Comparison of ENCODE assay signal across 25 mouse cellular contexts in the genomic region with DNA sequence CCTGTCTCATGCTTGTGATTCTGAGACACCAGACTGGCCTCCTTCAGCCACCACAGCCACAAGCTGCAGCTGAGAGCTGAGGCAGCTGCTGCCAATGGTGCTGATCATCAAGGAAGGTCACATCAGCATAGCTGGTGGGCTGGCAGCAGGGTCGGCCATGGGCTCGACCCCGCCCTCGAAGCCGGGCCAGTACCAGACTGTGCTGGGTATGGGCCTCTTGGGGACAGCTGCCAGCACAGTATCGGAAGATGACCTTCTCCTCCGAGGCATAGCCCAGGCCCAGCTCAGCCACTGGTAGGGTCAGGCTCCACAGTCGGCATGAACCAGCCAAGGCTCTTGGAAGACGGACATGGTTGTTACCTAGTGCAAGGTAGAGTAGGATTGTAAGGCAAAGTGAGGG. TPM values are rescaled to one million over a fixed set of nuclear protein-coding genes. Genes with fewer than 3 reads are reported as not detected.
DNase-seq lines count a peak whose midpoint lies in the region; ATAC-seq and TF ChIP-seq lines count a peak whose summit lies in the region.
"Had no signal": no experiment of that assay in that cellular context is flagged by ENCODE, and none has a peak within 500 bp of the region (broad histone marks: within the 10 kb centered on the region; RNA-seq: fewer than 3 reads in every experiment).

No protein-coding gene starts in this region.

- peak; percentile 15 for DNase-seq in cerebellum, adult 8-10 months
- no peak for DNase-seq in cerebellum, adult 18-20 months
- no peak for DNase-seq in midbrain, embryonic 11.5 days (ENCODE audit: low spot score, missing footprints)
- no peak for DNase-seq in G1E (ENCODE audit: low spot score)
- DNase-seq in adrenal gland, postnatal 25 days: peak; percentile 42
- no peak for DNase-seq in embryo, embryonic 10 days (ENCODE audit: low spot score)
- DNase-seq: cerebellum, adult 11-12 months; cerebellum, postnatal 25 days; forebrain, postnatal 0 days; gastrocnemius, postnatal 14 days; heart, postnatal 4 days had no signal

- H3K27ac ChIP-seq in midbrain, embryonic 12.5 days (replicated peaks): no peak overlapping the region
- no peak overlapping the region for H3K27ac ChIP-seq in midbrain, embryonic 11.5 days (ENCODE audit: low read depth, low read length)
- H3K27ac ChIP-seq in kidney, embryonic 15.5 days: no peak overlapping the region
- H3K27ac ChIP-seq: embryonic facial prominence, embryonic 10.5 days; forebrain, embryonic 13.5 days; hindbrain, embryonic 12.5 days had no signal

- 0 out of 2 replicates have a peak overlapping the region, but pooled peaks have one; percentile 6 for H3K9ac ChIP-seq in midbrain, embryonic 12.5 days (replicated peaks)
- no peak overlapping the region for H3K9ac ChIP-seq in midbrain, embryonic 11.5 days (ENCODE audit: low read length)
- no peak overlapping the region for H3K9ac ChIP-seq in kidney, embryonic 15.5 days
- H3K9ac ChIP-seq: forebrain, embryonic 13.5 days; forebrain, postnatal 0 days; heart, embryonic 13.5 days; hindbrain, embryonic 12.5 days had no signal

- no peak for ATAC-seq in midbrain, embryonic 12.5 days (ENCODE audit: low FRiP score, low read depth)
- no peak for ATAC-seq in midbrain, embryonic 11.5 days (ENCODE audit: low FRiP score)
- no peak for ATAC-seq in G1E (ENCODE audit: extremely low read depth, insufficient number of reproducible peaks, low FRiP score, poor library complexity, severe bottlenecking)
- no peak for ATAC-seq in kidney, embryonic 15.5 days (replicated peaks; ENCODE audit: low FRiP score)
- ATAC-seq: forebrain, embryonic 13.5 days; forebrain, postnatal 0 days; hindbrain, embryonic 16.5 days; inflammation-experienced regulatory T-cells, adult 6 months; intestine, postnatal 0 days had no signal

- WGBS in midbrain, embryonic 12.5 days: 93% methylated on average over 9 of the region's 9 CpGs
- WGBS in midbrain, embryonic 11.5 days: 91% methylated on average over 9 of the region's 9 CpGs
- WGBS in kidney, embryonic 15.5 days: 95% methylated on average over 9 of the region's 9 CpGs

- no peak overlapping the region for H3K4me2 ChIP-seq in midbrain, embryonic 12.5 days (replicated peaks)
- H3K4me2 ChIP-seq in midbrain, embryonic 11.5 days: no peak overlapping the region
- H3K4me2 ChIP-seq in kidney, embryonic 15.5 days: no peak overlapping the region
- H3K4me2 ChIP-seq: forebrain, embryonic 13.5 days; heart, embryonic 13.5 days; hindbrain, embryonic 12.5 days had no signal

- H3K36me3 ChIP-seq in midbrain, embryonic 12.5 days: peaks cover 65% of the 10 kb centered on the region
- peaks cover 15% of the 10 kb centered on the region for H3K36me3 ChIP-seq in midbrain, embryonic 11.5 days (ENCODE audit: control insufficient read depth, insufficient read depth, low read length)
- peaks cover 87% of the 10 kb centered on the region for H3K36me3 ChIP-seq in G1E (replicated peaks)
- H3K36me3 ChIP-seq in kidney, embryonic 15.5 days: peaks cover 69% of the 10 kb centered on the region

- no peaks in the 10 kb centered on the region for H3K9me3 ChIP-seq in midbrain, embryonic 12.5 days
- no peaks in the 10 kb centered on the region for H3K9me3 ChIP-seq in midbrain, embryonic 11.5 days (ENCODE audit: control insufficient read depth, low read length)
- peaks cover 3% of the 10 kb centered on the region; the same call in 1 of the 2 replicates for H3K9me3 ChIP-seq in G1E (replicated peaks)
- no peaks in the 10 kb centered on the region for H3K9me3 ChIP-seq in kidney, embryonic 15.5 days (replicated peaks)
- H3K9me3 ChIP-seq: embryonic facial prominence, embryonic 10.5 days; forebrain, embryonic 13.5 days; heart, embryonic 13.5 days; hindbrain, embryonic 12.5 days had no signal

- peaks cover 9% of the 10 kb centered on the region for H3K4me1 ChIP-seq in midbrain, embryonic 12.5 days
- peaks cover 4% of the 10 kb centered on the region for H3K4me1 ChIP-seq in midbrain, embryonic 11.5 days (ENCODE audit: control insufficient read depth, insufficient read depth, low read length)
- H3K4me1 ChIP-seq in G1E (ENCODE audit: insufficient read depth, low read depth, low read length): peaks cover 58% of the 10 kb centered on the region
- peaks cover 10% of the 10 kb centered on the region for H3K4me1 ChIP-seq in kidney, embryonic 15.5 days

- H3K4me3 ChIP-seq in midbrain, embryonic 12.5 days: no peak overlapping the region
- no peak overlapping the region for H3K4me3 ChIP-seq in midbrain, embryonic 11.5 days (ENCODE audit: low read depth, low read length)
- H3K4me3 ChIP-seq in G1E (ENCODE audit: low read depth, low read length): 0 out of 2 replicates have a peak overlapping the region, but pooled peaks have one; percentile 8
- no peak overlapping the region for H3K4me3 ChIP-seq in kidney, embryonic 15.5 days (replicated peaks)
- H3K4me3 ChIP-seq: embryonic facial prominence, embryonic 10.5 days; forebrain, embryonic 13.5 days; heart, embryonic 13.5 days; hindbrain, embryonic 12.5 days had no signal

- no peaks in the 10 kb centered on the region for H3K27me3 ChIP-seq in midbrain, embryonic 12.5 days
- H3K27me3 ChIP-seq in midbrain, embryonic 11.5 days (ENCODE audit: control insufficient read depth, insufficient read depth, low read length): no peaks in the 10 kb centered on the region
- no peaks in the 10 kb centered on the region for H3K27me3 ChIP-seq in G1E (ENCODE audit: insufficient read depth, low read length)
- no peaks in the 10 kb centered on the region for H3K27me3 ChIP-seq in kidney, embryonic 15.5 days
- H3K27me3 ChIP-seq: forebrain, embryonic 13.5 days; heart, embryonic 13.5 days; hindbrain, embryonic 12.5 days had no signal

- no peak for TF ChIP-seq CTCF in G1E (IDR thresholded peaks at IDR 0.05; ENCODE audit: low read depth, low read length)

RNA-seq across cellular contexts. Expression of gene Pspn, which starts 0.4 kb away (rescaled TPM):
- 0.87 TPM in 1 of 2 replicates, not detected in the other for polyA plus RNA-seq in midbrain, embryonic 12.5 days (2016; fragmentation: Nextera tagmentation; extraction: Ambion mirVana)
- polyA plus RNA-seq in midbrain, embryonic 11.5 days (2014; fragmentation: Nextera tagmentation; extraction: Ambion mirVana): 0.97 TPM in 1 of 2 replicates, not detected in the other
- not detected in 2 replicates for total RNA-seq in G1E (2014; fragmentation: Nextera tagmentation)
- not detected in 2 replicates for total RNA-seq in G1E (2017)
- not detected in 2 replicates for polyA plus RNA-seq in G1E (2012)
- 0.76 and 2.3 TPM in 2 replicates for total RNA-seq in adrenal gland, postnatal 25 days (2021)
- 0.87 and 1.3 TPM in 2 replicates for polyA plus RNA-seq in kidney, embryonic 15.5 days (2015; fragmentation: Nextera tagmentation; extraction: Ambion mirVana)
- total RNA-seq: forebrain, postnatal 0 days; gastrocnemius, adult 18-20 months; gastrocnemius, postnatal 14 days; heart, postnatal 4 days; MEL had no signal
- polyA plus RNA-seq: cortical plate, adult 2 months; embryonic facial prominence, embryonic 14.5 days; forebrain, embryonic 13.5 days; forebrain, postnatal 0 days; gonadal fat pad, adult 2 months; hindbrain, embryonic 16.5 days; intestine, postnatal 0 days had no signal

RNA-seq across cellular contexts. Expression of gene Alkbh7, which starts 2.3 kb away (rescaled TPM):
- polyA plus RNA-seq in midbrain, embryonic 12.5 days (2016; fragmentation: Nextera tagmentation; extraction: Ambion mirVana): 31.2 and 33.7 TPM in 2 replicates
- 34.1 and 36.4 TPM in 2 replicates for polyA plus RNA-seq in midbrain, embryonic 11.5 days (2014; fragmentation: Nextera tagmentation; extraction: Ambion mirVana)
- total RNA-seq in G1E (2014; fragmentation: Nextera tagmentation) (12.9 and 23.0 TPM in 2 replicates), G1E (2017) (25.5 and 26.8 TPM in 2 replicates)
- polyA plus RNA-seq in G1E (2012): 46.0 and 53.2 TPM in 2 replicates
- total RNA-seq in adrenal gland, postnatal 25 days (2021): 67.3 and 95.1 TPM in 2 replicates
- 55.3 and 56.7 TPM in 2 replicates for polyA plus RNA-seq in kidney, embryonic 15.5 days (2015; fragmentation: Nextera tagmentation; extraction: Ambion mirVana)

RNA-seq across cellular contexts. Expression of gene Clpp, which starts 9.3 kb away (rescaled TPM):
- 130 and 137 TPM in 2 replicates for polyA plus RNA-seq in midbrain, embryonic 12.5 days (2016; fragmentation: Nextera tagmentation; extraction: Ambion mirVana)
- 131 and 137 TPM in 2 replicates for polyA plus RNA-seq in midbrain, embryonic 11.5 days (2014; fragmentation: Nextera tagmentation; extraction: Ambion mirVana)
- total RNA-seq in G1E (2014; fragmentation: Nextera tagmentation): 48.1 and 58.4 TPM in 2 replicates
- 75.3 and 76.7 TPM in 2 replicates for total RNA-seq in G1E (2017)
- polyA plus RNA-seq in G1E (2012): 197 and 208 TPM in 2 replicates
- total RNA-seq in adrenal gland, postnatal 25 days (2021): 106 and 120 TPM in 2 replicates
- polyA plus RNA-seq in kidney, embryonic 15.5 days (2015; fragmentation: Nextera tagmentation; extraction: Ambion mirVana): 150 and 165 TPM in 2 replicates

RNA-seq across cellular contexts. Expression of gene Gtf2f1, which starts 11.7 kb away (rescaled TPM):
- 68.6 and 72.9 TPM in 2 replicates for polyA plus RNA-seq in midbrain, embryonic 12.5 days (2016; fragmentation: Nextera tagmentation; extraction: Ambion mirVana)
- 70.5 and 76.0 TPM in 2 replicates for polyA plus RNA-seq in midbrain, embryonic 11.5 days (2014; fragmentation: Nextera tagmentation; extraction: Ambion mirVana)
- 104 and 113 TPM in 2 replicates for total RNA-seq in G1E (2014; fragmentation: Nextera tagmentation)
- total RNA-seq in G1E (2017): 101 and 102 TPM in 2 replicates
- polyA plus RNA-seq in G1E (2012): 145 and 151 TPM in 2 replicates
- total RNA-seq in adrenal gland, postnatal 25 days (2021): 46.1 and 55.3 TPM in 2 replicates
- polyA plus RNA-seq in kidney, embryonic 15.5 days (2015; fragmentation: Nextera tagmentation; extraction: Ambion mirVana): 64.0 and 70.3 TPM in 2 replicates

RNA-seq across cellular contexts. Expression of gene Gm17949, which starts 11.9 kb away (rescaled TPM):
- 0.34 and 0.72 TPM in 2 replicates for polyA plus RNA-seq in midbrain, embryonic 12.5 days (2016; fragmentation: Nextera tagmentation; extraction: Ambion mirVana)
- 0.19 and 0.32 TPM in 2 replicates for polyA plus RNA-seq in midbrain, embryonic 11.5 days (2014; fragmentation: Nextera tagmentation; extraction: Ambion mirVana)
- 0.98 TPM in 1 of 2 replicates, not detected in the other for total RNA-seq in G1E (2014; fragmentation: Nextera tagmentation)
- total RNA-seq in G1E (2017): 0.12 and 0.27 TPM in 2 replicates
- 0.11 and 0.21 TPM in 2 replicates for polyA plus RNA-seq in G1E (2012)
- total RNA-seq in adrenal gland, postnatal 25 days (2021): 0.64 TPM in 1 of 2 replicates, not detected in the other
- 0.30 and 0.37 TPM in 2 replicates for polyA plus RNA-seq in kidney, embryonic 15.5 days (2015; fragmentation: Nextera tagmentation; extraction: Ambion mirVana)
- total RNA-seq: forebrain, postnatal 0 days; gastrocnemius, adult 18-20 months; gastrocnemius, postnatal 14 days; heart, postnatal 4 days had no signal
- polyA plus RNA-seq: cortical plate, adult 2 months; hindbrain, embryonic 12.5 days had no signal

Comparison
In these comparisons a context has a peak if more than half of its experiments do, and no peak if none do; other contexts are left out.
1. DNase-seq: peak in cerebellum, adult 8-10 months (single experiment) and adrenal gland, postnatal 25 days (single experiment); none in cerebellum, adult 18-20 months (0 of 2), midbrain, embryonic 11.5 days (single experiment), G1E (single experiment) and embryo, embryonic 10 days (single experiment).